Mouse (Mus musculus) kidney, embryonic 14.5 days (tissue): Measurements from ENCODE around the gene Clstn2. TPM values are rescaled to one million over a fixed set of nuclear protein-coding genes. Genes with fewer than 3 reads are reported as not detected.
A peak's percentile ranks its signal among the peaks of the same experiment; 100 is the strongest.

Experiments used
- ATAC-seq: fragments of 200-750 bp; cut with Nextera tagmentation; 2 replicates; pipeline ENCODE4 v1.8.0; 2017; ENCODE audit warnings: moderate number of reproducible peaks, mild to moderate bottlenecking, moderate TSS enrichment, moderate library complexity; ENCODE audit not compliant: low FRiP score, low TSS enrichment
- H3K27ac ChIP-seq: fragments of 300-500 bp; sonication (generic); 2 replicates; pipeline ENCODE4 v1.5.1; 2014; ENCODE audit warnings: low read depth, mild to moderate bottlenecking, low read length, moderate library complexity, mixed read lengths
- H3K27me3 ChIP-seq: fragments of 300-500 bp; sonication (generic); 2 replicates; pipeline ENCODE4 v1.6.1; 2014; ENCODE audit warnings: mild to moderate bottlenecking, low read length; ENCODE audit not compliant: control insufficient read depth, insufficient read depth
- H3K36me3 ChIP-seq: fragments of 300-500 bp; sonication (generic); 2 replicates; pipeline ENCODE4 v1.6.1; 2014; ENCODE audit warnings: low read length, mixed read lengths; ENCODE audit not compliant: control insufficient read depth, insufficient read depth
- H3K4me1 ChIP-seq: fragments of 300-500 bp; sonication (generic); 2 replicates; pipeline ENCODE4 v1.6.1; 2014; ENCODE audit warnings: low read length, mixed read lengths; ENCODE audit not compliant: control insufficient read depth, insufficient read depth
- H3K4me2 ChIP-seq: fragments of 300-500 bp; sonication (generic); replicated peaks from 2 replicates; pipeline ENCODE4 v1.6.1; 2014; ENCODE audit warnings: low read depth, mild to moderate bottlenecking, low read length
- H3K4me3 ChIP-seq: fragments of 300-500 bp; sonication (generic); 2 replicates; pipeline ENCODE4 v1.5.1; 2014; ENCODE audit warnings: mild to moderate bottlenecking, low read length
- H3K9ac ChIP-seq: fragments of 300-500 bp; sonication (generic); 2 replicates; pipeline ENCODE4 v1.6.1; 2014; ENCODE audit warnings: low read depth, mild to moderate bottlenecking, low read length, moderate library complexity
- H3K9me3 ChIP-seq: fragments of 300-500 bp; sonication (generic); 2 replicates; pipeline ENCODE4 v1.6.1; 2016; ENCODE audit warnings: low read length; ENCODE audit not compliant: control insufficient read depth
- WGBS: fragments of 180-500 bp; shearing (Covaris S2); extraction: QIAGEN DNeasy Blood & Tissue Kit; methylation state at CpG from one replicate; pipeline ENCODE4 v1.1.7; 2014; 5-methylcytosine and 5-hydroxymethylcytosine counted together
- polyA plus RNA-seq: library from polyadenylated mRNA; unstranded; fragments of >200 nt; fragmentation: Nextera tagmentation; extraction: Ambion mirVana; gene quantifications from 2 replicates; pipeline ENCODE4 v1.2.1, GENCODE M21; 2014

The Clstn2 gene
- polyA plus RNA-seq: 2.0 and 2.7 TPM in 2 replicates

DNA sequence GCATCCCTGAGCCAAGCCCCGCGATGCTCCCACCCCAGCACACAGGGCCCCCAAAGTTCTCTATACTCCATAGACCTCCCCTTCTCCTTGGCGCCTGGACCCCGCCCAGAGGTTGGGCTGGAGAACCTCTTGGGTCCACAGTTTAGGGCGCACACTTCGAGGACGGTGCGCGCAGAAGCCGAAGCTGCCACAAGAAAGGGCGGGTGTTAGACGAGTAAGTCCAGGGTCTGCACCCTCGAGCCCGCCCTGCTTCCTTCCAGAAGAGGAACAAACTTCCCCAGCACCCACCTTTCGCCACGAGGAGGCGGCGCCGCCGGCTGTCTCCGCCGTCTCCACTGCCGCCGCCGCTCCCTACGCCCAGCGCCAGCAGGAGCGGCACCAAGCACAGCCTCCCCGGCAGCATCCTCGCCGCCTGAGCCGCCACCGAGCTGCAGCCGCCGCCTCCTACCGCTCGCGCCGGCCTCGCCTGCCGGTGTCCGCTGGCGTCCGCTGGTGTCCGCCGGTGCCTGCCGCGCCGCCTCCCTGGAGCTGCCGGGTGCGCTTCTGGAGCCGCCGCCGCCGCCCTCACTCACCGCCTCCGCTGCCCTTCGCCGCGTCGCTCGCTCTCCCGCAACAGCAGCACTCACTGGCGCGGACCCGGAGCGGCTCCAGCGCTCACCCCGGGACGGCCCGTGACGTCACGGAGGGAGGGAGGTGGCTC, at the start of gene Clstn2:
Gene Clstn2, minus strand, starts transcription at position 609 of the 700 bp plus-strand sequence.
- WGBS: 0% methylated on average over 57 of the region's 73 CpGs
- H3K27ac ChIP-seq: no peak within 1 kb of the TSS
- no peaks in the 10 kb centered on the region for H3K36me3 ChIP-seq
- no peaks in the 10 kb centered on the region for H3K9me3 ChIP-seq
- peak within 1 kb of the TSS; percentile 56; the same call in 1 of the 2 replicates for H3K9ac ChIP-seq
- peaks cover 16% of the 10 kb centered on the region for H3K27me3 ChIP-seq
- H3K4me3 ChIP-seq: peak within 1 kb of the TSS; percentile 59
- H3K4me2 ChIP-seq: peak within 1 kb of the TSS; percentile 81
- peak; percentile 90 for ATAC-seq
- peaks cover 11% of the 10 kb centered on the region for H3K4me1 ChIP-seq

DNA sequence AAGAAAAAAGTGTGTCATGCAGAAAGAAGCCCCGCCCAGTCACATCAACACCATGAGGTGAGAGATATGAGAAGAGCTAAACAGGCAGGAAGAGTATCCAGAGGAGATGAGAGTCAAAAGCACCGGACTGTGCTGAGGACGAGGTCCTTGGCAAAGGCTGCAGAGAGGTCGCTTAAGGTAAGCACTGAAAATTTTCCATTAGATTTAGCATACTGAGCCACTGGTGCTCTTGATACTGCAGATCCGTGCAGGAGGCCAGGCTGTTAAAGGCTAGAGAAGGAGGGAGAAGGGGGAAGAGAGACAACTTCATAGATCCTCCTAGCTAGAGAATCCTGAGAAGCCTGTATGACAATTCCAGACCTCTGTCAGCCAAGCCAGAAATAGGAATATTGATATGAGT, 34.8 kb upstream of the Clstn2 start:
- WGBS: 79% methylated on average over 5 of the region's 5 CpGs
- Histone ChIP-seq H3K27ac (no peak overlapping the region), H3K9me3 (no peaks in the 10 kb centered on the region), H3K4me2 (no peak overlapping the region), H3K4me3 (no peak overlapping the region), H3K9ac (no peak overlapping the region), H3K4me1 (no peaks in the 10 kb centered on the region), H3K36me3 (no peaks in the 10 kb centered on the region), H3K27me3 (no peaks in the 10 kb centered on the region)
- no peak for ATAC-seq

DNA sequence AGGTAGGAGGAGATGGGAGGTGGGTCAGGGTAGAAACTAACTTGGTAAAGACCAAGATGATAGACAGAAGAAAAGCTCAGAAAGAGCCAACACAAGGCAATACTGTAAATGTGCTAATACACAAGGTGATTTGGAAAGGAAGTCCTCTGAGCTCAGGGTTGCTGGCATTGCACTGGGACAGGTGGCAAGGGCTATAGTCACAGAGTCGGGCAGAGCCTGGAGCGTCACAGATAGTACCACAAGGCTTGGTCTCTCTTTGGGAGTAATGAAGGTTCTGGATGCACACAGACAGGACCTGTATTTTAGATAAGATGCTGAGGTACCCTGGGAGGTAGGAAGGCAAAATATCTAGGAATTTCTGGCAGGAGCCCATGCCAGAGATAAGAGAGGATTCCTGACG, 28.7 kb upstream of the Clstn2 start:
- WGBS: 76% methylated on average over 3 of the region's 3 CpGs
- no peak for ATAC-seq
- Histone ChIP-seq H3K4me3 (no peak overlapping the region), H3K9ac (no peak overlapping the region), H3K4me1 (no peaks in the 10 kb centered on the region), H3K4me2 (no peak overlapping the region), H3K27ac (no peak overlapping the region), H3K27me3 (no peaks in the 10 kb centered on the region), H3K9me3 (no peaks in the 10 kb centered on the region), H3K36me3 (no peaks in the 10 kb centered on the region)

DNA sequence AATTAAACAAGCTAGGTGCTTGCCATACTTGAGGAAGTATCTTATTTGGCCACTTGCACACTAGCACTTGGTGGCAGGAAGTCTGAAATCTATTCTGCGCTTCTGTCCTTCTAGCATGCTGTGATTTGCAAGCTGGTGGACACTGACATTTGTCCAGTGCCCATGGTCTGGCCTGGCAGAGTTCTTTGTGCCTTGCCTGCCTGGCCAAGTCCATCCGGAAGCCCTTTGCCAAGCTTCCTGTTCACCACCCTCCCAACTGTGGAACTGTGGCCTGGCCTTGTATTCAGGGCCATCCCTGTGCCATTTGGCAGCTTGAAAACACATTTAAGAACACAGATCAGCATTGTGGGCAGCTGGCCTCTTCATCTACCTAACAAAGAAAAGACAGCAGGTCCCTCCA, 24.3 kb upstream of the Clstn2 start:
- Histone ChIP-seq H3K27ac (no peak overlapping the region), H3K4me1 (no peaks in the 10 kb centered on the region), H3K9me3 (no peaks in the 10 kb centered on the region), H3K4me3 (no peak overlapping the region), H3K36me3 (no peaks in the 10 kb centered on the region), H3K27me3 (no peaks in the 10 kb centered on the region), H3K4me2 (no peak overlapping the region), H3K9ac (no peak overlapping the region)
- 91% methylated on average over 2 of the region's 2 CpGs for WGBS
- no peak for ATAC-seq

DNA sequence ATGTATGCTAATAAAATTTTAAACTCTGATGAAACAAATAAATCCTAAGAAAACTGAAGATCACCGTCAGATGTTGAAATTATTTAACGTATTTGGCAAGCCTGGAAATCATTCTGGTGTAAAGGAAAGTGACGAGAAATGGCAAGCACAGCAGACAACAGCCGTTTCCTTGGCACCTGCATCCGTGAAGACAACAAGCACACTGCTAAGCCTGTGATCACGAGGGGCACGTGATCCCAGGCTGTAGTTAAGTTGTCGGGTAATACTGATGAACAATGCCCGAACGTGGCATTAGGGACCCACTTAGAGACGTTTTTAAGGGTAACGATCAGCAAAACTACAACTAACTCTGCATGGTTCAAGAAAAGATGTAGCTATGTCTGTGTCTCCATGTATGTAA, 18.4 kb upstream of the Clstn2 start:
- Histone ChIP-seq H3K27me3 (no peaks in the 10 kb centered on the region), H3K9ac (no peak overlapping the region), H3K4me3 (no peak overlapping the region), H3K9me3 (no peaks in the 10 kb centered on the region), H3K27ac (no peak overlapping the region), H3K4me1 (no peaks in the 10 kb centered on the region), H3K4me2 (no peak overlapping the region), H3K36me3 (no peaks in the 10 kb centered on the region)
- 76% methylated on average over 12 of the region's 12 CpGs for WGBS
- ATAC-seq: no peak

DNA sequence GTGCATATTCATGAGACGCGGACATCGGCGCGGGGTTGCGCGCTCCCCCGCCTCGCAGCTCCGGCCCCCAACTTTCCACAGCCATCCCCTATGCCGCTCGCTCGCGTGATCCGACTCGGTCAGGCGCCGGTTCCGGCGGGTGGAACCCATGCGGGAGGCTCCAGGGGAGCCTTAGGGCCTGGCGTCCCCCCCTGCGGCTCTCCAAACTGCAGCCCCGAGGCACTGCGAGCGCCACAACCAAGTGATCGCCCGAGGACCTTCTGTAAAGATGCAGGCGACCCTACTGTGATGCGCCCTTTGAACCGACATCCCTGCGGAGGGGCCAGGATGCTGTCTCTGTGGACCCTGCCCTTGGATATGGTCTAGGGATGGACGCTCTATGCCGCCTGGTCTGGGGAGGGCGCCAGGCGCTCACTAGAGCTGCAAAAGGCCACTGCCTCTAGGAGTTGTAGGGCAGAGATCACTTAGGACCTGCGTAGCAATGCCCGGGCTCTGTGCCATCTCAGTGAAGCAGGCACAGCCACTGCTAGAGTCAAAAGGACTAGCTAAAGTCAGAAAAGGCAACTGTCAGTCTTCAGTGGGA, 383 bp upstream of the Clstn2 start:
- Histone ChIP-seq H3K36me3 (no peaks in the 10 kb centered on the region), H3K4me2 (peak overlapping the region; percentile 81), H3K9me3 (no peaks in the 10 kb centered on the region), H3K9ac (peak overlapping the region; percentile 56; the same call in 1 of the 2 replicates), H3K4me3 (peak overlapping the region; percentile 59), H3K27me3 (peaks cover 16% of the 10 kb centered on the region), H3K4me1 (peaks cover 11% of the 10 kb centered on the region), H3K27ac (no peak overlapping the region)
- ATAC-seq: peak; percentile 77
- under 1% methylated on average over 38 of the region's 38 CpGs for WGBS

DNA sequence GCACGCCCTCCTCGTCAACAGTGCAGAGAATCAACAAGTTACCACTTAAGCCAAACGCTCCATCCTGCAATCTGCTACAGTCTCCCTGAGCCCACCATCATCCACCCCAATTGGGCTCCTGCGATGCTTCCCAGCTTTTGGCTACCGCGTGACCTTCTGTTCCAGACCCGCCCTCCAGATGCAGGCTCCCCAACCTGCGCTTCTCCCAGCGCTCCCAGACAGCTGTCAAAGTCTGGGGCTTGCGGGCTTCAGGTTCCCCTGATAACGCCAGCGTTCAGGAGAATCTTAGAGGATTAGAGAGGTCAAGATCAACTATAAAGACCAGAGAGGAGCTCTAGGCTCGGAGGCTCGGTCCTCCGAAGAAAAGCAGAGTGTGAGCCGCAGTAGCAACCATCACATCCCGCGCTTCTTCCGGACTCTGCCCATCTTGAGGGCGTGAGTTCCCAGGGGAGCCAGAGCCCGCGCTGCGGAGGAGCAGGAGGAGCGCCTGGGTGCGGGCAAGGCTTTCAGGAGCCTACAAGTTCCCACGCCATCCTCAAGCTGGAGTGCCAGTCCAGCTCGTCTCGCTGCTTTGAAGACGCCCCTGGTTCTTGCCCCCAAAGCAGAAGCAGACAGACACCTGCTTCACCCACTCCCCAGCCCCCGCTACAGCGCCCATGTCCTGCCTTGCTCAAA, 946 bp downstream of the Clstn2 start:
- H3K9ac ChIP-seq: peak overlapping the region; percentile 56; the same call in 1 of the 2 replicates
- H3K36me3 ChIP-seq: no peaks in the 10 kb centered on the region
- H3K27me3 ChIP-seq: peaks cover 16% of the 10 kb centered on the region
- H3K27ac ChIP-seq: no peak overlapping the region
- peak overlapping the region; percentile 59 for H3K4me3 ChIP-seq
- ATAC-seq: 0 out of 2 replicates have a peak, but pooled peaks have one; percentile 11
- peak overlapping the region; percentile 81 for H3K4me2 ChIP-seq
- no peaks in the 10 kb centered on the region for H3K9me3 ChIP-seq
- peaks cover 11% of the 10 kb centered on the region for H3K4me1 ChIP-seq
- WGBS: under 1% methylated on average over 31 of the region's 31 CpGs

DNA sequence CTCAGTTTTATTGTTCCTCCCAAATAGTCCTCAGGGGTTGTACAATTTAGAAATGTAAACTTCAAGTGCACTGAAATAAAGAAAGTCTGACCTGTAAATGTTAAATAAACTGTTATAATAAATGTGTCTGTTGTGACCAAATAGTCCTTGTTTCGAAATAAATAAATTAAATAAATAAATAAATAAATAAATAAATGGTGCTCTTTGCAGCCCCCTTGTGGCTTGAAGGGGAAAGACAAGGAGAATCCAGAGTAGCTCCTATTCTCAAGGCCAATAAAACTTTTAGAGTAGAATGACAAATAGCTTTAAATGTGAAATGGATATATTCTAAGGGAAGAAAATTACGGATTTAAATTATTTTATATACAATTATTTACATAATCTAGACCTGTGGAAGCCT, 2.3 kb downstream of the Clstn2 start:
- H3K9ac ChIP-seq: no peak overlapping the region
- H3K27me3 ChIP-seq: peaks cover 16% of the 10 kb centered on the region
- 16% methylated on average over 2 of the region's 2 CpGs for WGBS
- ATAC-seq: no peak
- no peaks in the 10 kb centered on the region for H3K36me3 ChIP-seq
- no peak overlapping the region for H3K27ac ChIP-seq
- H3K4me2 ChIP-seq: no peak overlapping the region
- no peaks in the 10 kb centered on the region for H3K9me3 ChIP-seq
- no peak overlapping the region for H3K4me3 ChIP-seq
- H3K4me1 ChIP-seq: peaks cover 11% of the 10 kb centered on the region

DNA sequence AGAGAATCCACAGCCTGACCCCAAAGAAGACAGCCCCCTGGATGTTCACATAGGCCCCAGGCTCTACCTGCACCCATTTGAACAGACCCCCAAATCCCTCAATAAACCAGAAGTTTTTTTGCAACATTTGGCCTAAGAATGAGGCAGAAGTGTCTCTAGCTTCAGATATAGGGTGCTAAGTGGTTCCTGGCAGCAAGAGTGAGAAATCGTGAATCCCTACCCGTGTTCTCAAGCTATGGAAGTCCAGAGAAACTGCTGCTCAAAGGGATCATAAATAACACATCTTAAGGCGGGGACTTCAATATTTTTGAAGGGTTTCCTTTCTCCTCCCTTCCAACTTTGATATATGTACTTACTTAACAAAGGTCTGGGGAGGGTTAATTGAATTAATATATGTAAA, 7.4 kb downstream of the Clstn2 start:
- no peak overlapping the region for H3K27ac ChIP-seq
- no peaks in the 10 kb centered on the region for H3K4me1 ChIP-seq
- WGBS: 61% methylated on average over 3 of the region's 3 CpGs
- no peaks in the 10 kb centered on the region for H3K27me3 ChIP-seq
- no peak for ATAC-seq
- H3K4me2 ChIP-seq: no peak overlapping the region
- no peak overlapping the region for H3K4me3 ChIP-seq
- H3K9ac ChIP-seq: no peak overlapping the region
- no peaks in the 10 kb centered on the region for H3K36me3 ChIP-seq
- no peaks in the 10 kb centered on the region for H3K9me3 ChIP-seq
